Mouse (Mus musculus) hindbrain, embryonic 14.5 days (tissue): ENCODE data around the gene Anapc11. TPM values are rescaled to one million over a fixed set of nuclear protein-coding genes. Genes with fewer than 3 reads are reported as not detected.
"Not testable (repeated sequence)": the region's sequence is repeated elsewhere in the genome, so short reads cannot be mapped to it uniquely, and the experiment has no call there.

Experiments
- ATAC-seq: fragments of 200-750 bp; cut with Nextera tagmentation; 2 replicates; pipeline ENCODE4 v1.8.0; 2017; ENCODE audit warnings: moderate number of reproducible peaks, mild to moderate bottlenecking, moderate TSS enrichment, moderate library complexity; ENCODE audit not compliant: low FRiP score
- DNase-seq: peaks from one replicate; pipeline ENCODE4 v3.0.0-alpha.2; 2015; ENCODE audit warnings: low spot score
- H3K27ac ChIP-seq: fragments of 300-500 bp; sonication (generic); 2 replicates; pipeline ENCODE4 v1.5.1; 2014; ENCODE audit warnings: mild to moderate bottlenecking, moderate library complexity
- H3K27me3 ChIP-seq: fragments of 300-500 bp; sonication (generic); 2 replicates; pipeline ENCODE4 v1.6.1; 2014; ENCODE audit warnings: mild to moderate bottlenecking, low read length, mixed read lengths; ENCODE audit not compliant: control insufficient read depth, insufficient read depth
- H3K36me3 ChIP-seq: fragments of 300-500 bp; sonication (generic); replicated peaks from 2 replicates; pipeline ENCODE4 v1.6.1; 2014; ENCODE audit not compliant: control insufficient read depth, insufficient read depth
- H3K4me1 ChIP-seq: fragments of 300-500 bp; sonication (generic); replicated peaks from 2 replicates; pipeline ENCODE4 v1.6.1; 2014; ENCODE audit warnings: antibody characterized with exemption, low read length, mixed read lengths; ENCODE audit not compliant: control insufficient read depth, insufficient read depth
- H3K4me2 ChIP-seq: fragments of 300-500 bp; sonication (generic); replicated peaks from 2 replicates; pipeline ENCODE4 v1.6.1; 2014; ENCODE audit warnings: mild to moderate bottlenecking, moderate library complexity
- H3K4me3 ChIP-seq: fragments of 300-500 bp; sonication (generic); replicated peaks from 2 replicates; pipeline ENCODE4 v1.5.1; 2014; ENCODE audit warnings: mild to moderate bottlenecking, low read length
- H3K9ac ChIP-seq: fragments of 300-500 bp; sonication (generic); 2 replicates; pipeline ENCODE4 v1.6.1; 2014
- H3K9me3 ChIP-seq: fragments of 300-500 bp; sonication (generic); 2 replicates; pipeline ENCODE4 v1.6.1; 2016; ENCODE audit warnings: low read length; ENCODE audit not compliant: control insufficient read depth
- WGBS: fragments of 180-500 bp; shearing (Covaris S2); extraction: QIAGEN DNeasy Blood & Tissue Kit; methylation state at CpG from one replicate; pipeline ENCODE4 v1.1.7; 2014; 5-methylcytosine and 5-hydroxymethylcytosine counted together
- polyA plus RNA-seq: library from polyadenylated mRNA; unstranded; fragments of >200 nt; fragmentation: Nextera tagmentation; extraction: Ambion mirVana; gene quantifications from 2 replicates; pipeline ENCODE4 v1.2.1, GENCODE M21; 2014

Anapc11 gene
- polyA plus RNA-seq, 1 experiment from 2014 or later, result 229 TPM

GRCm38 (mm10) chr11:120579316-120580107, 18.7 kb upstream of the Anapc11 start:
- Histone ChIP-seq H3K27ac (no peak overlapping the region), H3K36me3 (peaks cover 37% of the 10 kb centered on the region), H3K9me3 (no peaks in the 10 kb centered on the region), H3K9ac (peak overlapping the region; percentile 80), H3K4me2 (peak overlapping the region; percentile 91), H3K27me3 (no peaks in the 10 kb centered on the region), H3K4me1 (peaks cover 19% of the 10 kb centered on the region), H3K4me3 (peak overlapping the region; percentile 87)
- no peak for ATAC-seq
- DNase-seq, result peak; percentile 86
- WGBS, result 67% methylated on average over 15 of the region's 15 CpGs

GRCm38 (mm10) chr11:120580190-120580589, 18.0 kb upstream of the Anapc11 start:
- Histone ChIP-seq H3K27me3 (no peaks in the 10 kb centered on the region), H3K4me3 (peak overlapping the region; percentile 87), H3K4me2 (peak overlapping the region; percentile 91), H3K9me3 (no peaks in the 10 kb centered on the region), H3K4me1 (peaks cover 18% of the 10 kb centered on the region), H3K36me3 (peaks cover 41% of the 10 kb centered on the region), H3K9ac (peak overlapping the region; percentile 80), H3K27ac (peak overlapping the region; percentile 94)
- no peak for ATAC-seq
- 67% methylated on average over 7 of the region's 7 CpGs for WGBS
- no peak for DNase-seq

DNA sequence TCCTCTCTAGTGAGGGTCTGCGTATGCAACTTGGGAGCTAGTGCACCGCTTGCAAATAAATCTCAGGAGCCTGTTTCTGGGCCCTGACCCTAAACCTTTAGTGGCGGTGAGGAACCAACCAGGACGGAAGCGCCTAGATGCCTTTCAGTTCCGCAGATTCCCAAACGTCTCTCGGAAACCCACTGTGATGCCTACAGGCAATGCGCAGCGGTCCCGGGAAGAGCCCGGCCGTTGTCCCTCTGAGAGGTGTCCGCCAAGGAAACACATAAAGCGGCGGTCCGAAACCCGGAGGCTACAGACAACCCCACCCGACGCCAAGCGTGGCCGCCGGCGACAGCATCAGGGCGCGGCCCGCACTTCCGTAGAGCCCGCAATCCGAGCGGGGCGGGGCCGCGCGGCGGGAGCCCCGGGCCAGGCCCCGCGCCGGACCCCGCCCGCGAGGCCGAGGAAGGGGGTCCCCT, 17.3 kb upstream of the Anapc11 start:
- peak overlapping the region; percentile 80 for H3K9ac ChIP-seq
- H3K36me3 ChIP-seq, result peaks cover 48% of the 10 kb centered on the region
- peak overlapping the region; percentile 87 for H3K4me3 ChIP-seq
- DNase-seq, result peak; percentile 49
- peak overlapping the region; percentile 94 for H3K27ac ChIP-seq
- ATAC-seq, result peak; percentile 13; the same call in 1 of the 2 replicates
- H3K27me3 ChIP-seq, result no peaks in the 10 kb centered on the region
- under 1% methylated on average over 32 of the region's 44 CpGs for WGBS
- H3K4me2 ChIP-seq, result peak overlapping the region; percentile 91
- peaks cover 18% of the 10 kb centered on the region for H3K4me1 ChIP-seq
- no peaks in the 10 kb centered on the region for H3K9me3 ChIP-seq

DNA sequence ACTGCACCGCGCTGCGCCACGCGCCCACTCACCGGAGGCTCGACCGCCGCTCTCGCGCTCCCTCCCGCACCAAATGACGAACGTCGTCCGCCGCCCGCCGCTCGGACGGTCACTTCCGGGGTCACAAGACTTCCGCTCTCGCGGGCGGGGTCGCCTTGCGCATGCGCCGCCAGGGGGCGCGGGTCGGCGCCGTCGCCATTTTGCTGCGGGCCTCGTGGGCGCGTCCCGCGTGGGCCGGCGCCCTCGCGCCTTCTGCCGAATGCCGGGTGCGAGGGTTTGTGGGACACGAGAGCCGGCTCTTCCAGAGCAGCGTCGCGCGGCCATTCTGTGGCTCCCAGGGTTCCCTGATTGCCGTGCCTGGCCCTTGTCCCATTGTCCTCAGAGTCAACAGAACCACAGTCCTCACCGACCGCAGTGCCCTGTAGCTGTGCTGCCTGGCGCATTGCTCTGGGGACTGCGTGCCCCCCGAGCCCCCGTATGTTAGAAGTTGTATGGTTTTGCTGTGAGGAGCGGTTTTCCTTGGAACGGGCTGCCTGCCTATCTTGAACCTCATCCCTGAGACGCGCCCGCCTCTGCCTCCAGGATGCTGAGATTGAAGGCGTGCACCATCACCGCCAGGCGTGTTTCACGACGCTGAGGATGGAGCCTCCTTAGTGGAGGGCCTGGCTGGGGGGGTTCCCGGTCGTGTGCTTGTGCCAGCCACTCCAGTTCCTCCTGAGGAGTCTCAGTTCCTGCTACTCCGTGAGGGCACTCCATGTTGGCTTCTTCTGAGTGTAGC, 16.5 kb upstream of the Anapc11 start, which contains the start of gene Arhgdia:
TSS of gene Arhgdia (minus strand) at position 135 of the 778 bp plus-strand sequence.
- ATAC-seq (peak; percentile 65), DNase-seq (peak; percentile 89)
- Histone ChIP-seq H3K36me3 (peaks cover 56% of the 10 kb centered on the region), H3K4me1 (peaks cover 18% of the 10 kb centered on the region), H3K27ac (peak within 1 kb of the TSS; percentile 94), H3K27me3 (no peaks in the 10 kb centered on the region), H3K4me2 (peak within 1 kb of the TSS; percentile 91), H3K4me3 (peak within 1 kb of the TSS; percentile 87), H3K9ac (peak within 1 kb of the TSS; percentile 80), H3K9me3 (no peaks in the 10 kb centered on the region)
- WGBS, result 4% methylated on average over 67 of the region's 75 CpGs

GRCm38 (mm10) chr11:120582268-120582981, 15.8 kb upstream of the Anapc11 start:
- no peaks in the 10 kb centered on the region for H3K9me3 ChIP-seq
- peak overlapping the region; percentile 91 for H3K4me2 ChIP-seq
- WGBS, result 69% methylated on average over 8 of the region's 8 CpGs
- peak; percentile 27 for DNase-seq
- ATAC-seq, result no peak
- H3K36me3 ChIP-seq, result peaks cover 56% of the 10 kb centered on the region
- H3K4me3 ChIP-seq, result peak overlapping the region; percentile 87
- no peaks in the 10 kb centered on the region for H3K27me3 ChIP-seq
- H3K9ac ChIP-seq, result peak overlapping the region; percentile 80
- peaks cover 18% of the 10 kb centered on the region for H3K4me1 ChIP-seq
- H3K27ac ChIP-seq, result peak overlapping the region; percentile 94

DNA sequence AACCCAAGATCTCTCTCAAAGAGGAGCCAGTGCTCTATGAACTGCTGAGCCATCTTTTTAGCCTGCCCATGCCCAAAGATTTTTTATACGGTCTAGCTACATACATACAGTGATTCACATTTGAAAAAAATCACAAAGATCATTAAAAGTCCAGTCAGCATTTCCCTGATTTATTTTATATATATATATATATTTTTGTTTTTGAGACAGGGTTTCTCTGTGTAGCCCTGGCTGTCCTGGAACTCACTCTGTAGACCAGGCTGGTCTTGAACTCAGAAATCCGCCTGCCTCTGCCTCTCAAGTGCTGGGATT, 15.3 kb upstream of the Anapc11 start:
- DNase-seq, H3K9ac ChIP-seq, H3K4me2 ChIP-seq, H3K27me3 ChIP-seq, H3K4me3 ChIP-seq, H3K9me3 ChIP-seq, ATAC-seq: not testable (repeated sequence)
- Histone ChIP-seq H3K4me1 (peaks cover 18% of the 10 kb centered on the region), H3K36me3 (peaks cover 56% of the 10 kb centered on the region), H3K27ac (peak overlapping the region; percentile 94)
- WGBS, result 95% methylated on average over 2 of the region's 2 CpGs

GRCm38 (mm10) chr11:120583937-120584336, 14.3 kb upstream of the Anapc11 start:
- no peak for ATAC-seq
- Histone ChIP-seq H3K4me3 (no peak overlapping the region), H3K36me3 (peaks cover 56% of the 10 kb centered on the region), H3K9me3 (no peaks in the 10 kb centered on the region), H3K27me3 (no peaks in the 10 kb centered on the region), H3K27ac (no peak overlapping the region), H3K9ac (no peak overlapping the region), H3K4me1 (peaks cover 18% of the 10 kb centered on the region), H3K4me2 (no peak overlapping the region)
- 97% methylated on average over 1 of the region's 1 CpGs for WGBS
- DNase-seq, result no peak

GRCm38 (mm10) chr11:120588531-120588930, 9.7 kb upstream of the Anapc11 start:
- H3K4me1 ChIP-seq, result no peaks in the 10 kb centered on the region
- no peak for ATAC-seq
- no peak overlapping the region for H3K9ac ChIP-seq
- H3K36me3 ChIP-seq, result peaks cover 92% of the 10 kb centered on the region
- 94% methylated on average over 6 of the region's 6 CpGs for WGBS
- no peak overlapping the region for H3K27ac ChIP-seq
- no peak for DNase-seq
- no peak overlapping the region for H3K4me2 ChIP-seq
- H3K4me3 ChIP-seq, result no peak overlapping the region
- H3K9me3 ChIP-seq, result no peaks in the 10 kb centered on the region
- H3K27me3 ChIP-seq, result no peaks in the 10 kb centered on the region
